Mouse (Mus musculus): ENCODE data around the gene Guca1b. TPM values are rescaled to one million over a fixed set of nuclear protein-coding genes. Genes with fewer than 3 reads are reported as not detected.

Gene Guca1b
- polyA plus RNA-seq, 1 experiment from 2014 or later, result 0.22 TPM

GRCm38 (mm10) chr17:47441296-47442051 lies 56.3 kb downstream of the Guca1b start:
- no peak for DNase-seq (ENCODE audit: low spot score)
- Histone ChIP-seq H3K27me3 (ENCODE audit: control insufficient read depth, insufficient read depth, low read length) (no peaks in the 10 kb centered on the region), H3K4me2 (replicated peaks; ENCODE audit: low read depth) (no peak overlapping the region), H3K9ac (ENCODE audit: low read length) (no peak overlapping the region), H3K27ac (replicated peaks) (peak overlapping the region; percentile 9), H3K4me1 (replicated peaks; ENCODE audit: control insufficient read depth, insufficient read depth) (no peaks in the 10 kb centered on the region), H3K36me3 (ENCODE audit: control insufficient read depth, insufficient read depth, low read length) (no peaks in the 10 kb centered on the region), H3K9me3 (ENCODE audit: control insufficient read depth, low read length) (no peaks in the 10 kb centered on the region), H3K4me3 (ENCODE audit: low read depth, low read length) (no peak overlapping the region)
- 53% methylated on average over 19 of the region's 19 CpGs for WGBS
- ATAC-seq (ENCODE audit: low FRiP score, low TSS enrichment), result no peak
- TF ChIP-seq CTCF (IDR thresholded peaks at IDR 0.05; ENCODE audit: low read depth) (no peak), EP300 (optimal IDR thresholded peaks at IDR 0.05) (no peak)

- WGBS, result 79% methylated on average over 3 of the region's 3 CpGs
- H3K4me3 ChIP-seq (ENCODE audit: low read depth, low read length), result no peak overlapping the region
- no peak overlapping the region for H3K4me2 ChIP-seq (replicated peaks; ENCODE audit: low read depth)
- no peak overlapping the region for H3K27ac ChIP-seq (replicated peaks)
- ATAC-seq (ENCODE audit: low FRiP score, low TSS enrichment) (no peak), DNase-seq (ENCODE audit: low spot score) (no peak)
- no peak overlapping the region for H3K9ac ChIP-seq (ENCODE audit: low read length)
- H3K9me3 ChIP-seq (ENCODE audit: control insufficient read depth, low read length), result no peaks in the 10 kb centered on the region
- H3K36me3 ChIP-seq (ENCODE audit: control insufficient read depth, insufficient read depth, low read length), result no peaks in the 10 kb centered on the region
- H3K4me1 ChIP-seq (replicated peaks; ENCODE audit: control insufficient read depth, insufficient read depth), result no peaks in the 10 kb centered on the region
- no peaks in the 10 kb centered on the region for H3K27me3 ChIP-seq (ENCODE audit: control insufficient read depth, insufficient read depth, low read length)
- TF ChIP-seq EP300 (optimal IDR thresholded peaks at IDR 0.05) (no peak), CTCF (IDR thresholded peaks at IDR 0.05; ENCODE audit: low read depth) (no peak; the same call in 1 of the 2 replicates)
These were observed 57.1 kb downstream of the Guca1b start for GRCm38 (mm10) chr17:47442271-47442670.

Other genes starting within 250 kb of the Guca1b start
- 58.6 and 59.5 TPM in 2 replicates for gene Mrps10, start 16.5 kb upstream of the Guca1b start, polyA plus RNA-seq (2015; fragmentation: Nextera tagmentation; extraction: Ambion mirVana)
- gene Guca1a, start 15.2 kb downstream of the Guca1b start, polyA plus RNA-seq (2015; fragmentation: Nextera tagmentation; extraction: Ambion mirVana), result 5.4 and 6.7 TPM in 2 replicates
- gene AI661453, start 51.2 kb downstream of the Guca1b start, polyA plus RNA-seq (2015; fragmentation: Nextera tagmentation; extraction: Ambion mirVana), result 8.9 and 10.9 TPM in 2 replicates
- 0.24 and 0.45 TPM in 2 replicates for gene 1700001C19Rik, start 52.0 kb downstream of the Guca1b start, polyA plus RNA-seq (2015; fragmentation: Nextera tagmentation; extraction: Ambion mirVana)
- gene Taf8, start 116.9 kb downstream of the Guca1b start, polyA plus RNA-seq (2015; fragmentation: Nextera tagmentation; extraction: Ambion mirVana), result 11.0 and 11.1 TPM in 2 replicates
- gene Ccnd3, start 119.7 kb downstream of the Guca1b start, polyA plus RNA-seq (2015; fragmentation: Nextera tagmentation; extraction: Ambion mirVana), result 219 and 242 TPM in 2 replicates
- gene Bysl, start 226.1 kb downstream of the Guca1b start, polyA plus RNA-seq (2015; fragmentation: Nextera tagmentation; extraction: Ambion mirVana), result 13.4 and 13.6 TPM in 2 replicates
- 23.8 and 25.1 TPM in 2 replicates for gene Med20, start 226.2 kb downstream of the Guca1b start, polyA plus RNA-seq (2015; fragmentation: Nextera tagmentation; extraction: Ambion mirVana)
- 1.1 and 1.5 TPM in 2 replicates for gene Gm20517, start 226.2 kb downstream of the Guca1b start, polyA plus RNA-seq (2015; fragmentation: Nextera tagmentation; extraction: Ambion mirVana)
- 1.9 and 2.1 TPM in 2 replicates for gene Usp49, start 245.3 kb downstream of the Guca1b start, polyA plus RNA-seq (2015; fragmentation: Nextera tagmentation; extraction: Ambion mirVana)

Measured in stomach, postnatal 0 days (tissue).